8 mouse cellular contexts compared by ENCODE assay signal in the genomic region with DNA sequence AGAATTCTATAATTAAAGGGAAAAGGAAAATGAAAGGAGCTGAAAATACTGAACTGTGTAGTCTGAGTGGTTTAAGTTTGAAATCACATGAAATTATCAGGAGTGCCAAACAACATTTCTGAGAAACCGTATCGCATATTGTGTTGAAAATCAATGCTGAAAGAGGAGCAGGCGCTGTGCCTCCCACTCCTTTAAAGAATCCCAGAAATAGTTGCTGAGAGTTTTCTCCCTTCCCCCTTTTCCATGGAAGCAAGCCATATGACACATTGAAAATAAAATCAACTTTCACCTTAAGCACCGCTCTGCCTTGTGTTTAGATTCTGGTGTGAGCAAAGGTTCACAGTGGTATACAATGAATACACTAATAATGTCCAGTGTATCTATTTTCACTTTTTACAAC. TPM values are rescaled to one million over a fixed set of nuclear protein-coding genes. Genes with fewer than 3 reads are reported as not detected.
DNase-seq lines count a peak whose midpoint lies in the region; ATAC-seq and TF ChIP-seq lines count a peak whose summit lies in the region.

No protein-coding gene starts in this region.

- no peak for ATAC-seq in inflammation-experienced regulatory T-cells, adult 6 months

- H3K27ac ChIP-seq in midbrain, embryonic 10.5 days (replicated peaks) = peak overlapping the region; percentile 96

- peak overlapping the region; percentile 79 for H3K4me3 ChIP-seq in midbrain, embryonic 10.5 days

- DNase-seq in heart, adult 8-10 months (ENCODE audit: low spot score) = peak; percentile 13
- no peak for DNase-seq in heart, adult 11 months
- peak; percentile 29 for DNase-seq in brain, embryonic 14.5 days (ENCODE audit: low read depth)
- DNase-seq in heart, postnatal 10 days = peak; percentile 14 to 31
- no peak for DNase-seq in midbrain, embryonic 10.5 days (ENCODE audit: low spot score)
- DNase-seq in spleen, adult 12 weeks (ENCODE audit: low spot score) = no peak
- DNase-seq in kidney, postnatal 36 days = no peak

- H3K9me3 ChIP-seq in midbrain, embryonic 10.5 days (replicated peaks) = no peaks in the 10 kb centered on the region

- intact Hi-C loops in heart, postnatal 10 days (cut with DNase I) = loop anchor here (5.0 kb wide), 1 partner anchor 446 kb away; no protein-coding TSS in a partner anchor

- TF ChIP-seq POLR2A in brain, embryonic 14.5 days (IDR thresholded peaks at IDR 0.05; ENCODE audit: borderline replicate concordance, extremely low read depth, insufficient read depth, insufficient read length, poor library complexity, severe bottlenecking) = no peak

- no peaks in the 10 kb centered on the region for H3K36me3 ChIP-seq in midbrain, embryonic 10.5 days

- H3K4me1 ChIP-seq in midbrain, embryonic 10.5 days = peaks cover 25% of the 10 kb centered on the region

- H3K27me3 ChIP-seq in midbrain, embryonic 10.5 days (ENCODE audit: low read depth, poor library complexity, severe bottlenecking) = no peaks in the 10 kb centered on the region

- 20% methylated on average over 4 of the region's 4 CpGs for WGBS in midbrain, embryonic 10.5 days

- TF ChIP-seq CTCF in brain, embryonic 14.5 days (IDR thresholded peaks at IDR 0.05; ENCODE audit: borderline replicate concordance, extremely low read depth, insufficient read depth, insufficient read length) = no peak

RNA-seq across cellular contexts. Expression of gene Ikzf2, which starts 1.1 kb away (rescaled TPM):
- 1 to 10 TPM; 5.8 to 8.6 (median 7.7) TPM for total RNA-seq in heart, adult 8-10 months (2022)
- polyA plus RNA-seq in brain, embryonic 14.5 days (2012; rRNA removed) = 2.3 and 3.3 TPM in 2 replicates
- 1 to 10 TPM; 2.8 to 5.4 TPM for total RNA-seq in heart, postnatal 10 days (2021)
- 6.1 and 6.5 TPM in 2 replicates for polyA plus RNA-seq in midbrain, embryonic 10.5 days (2016; fragmentation: Nextera tagmentation; extraction: Ambion mirVana)
- polyA plus RNA-seq in inflammation-experienced regulatory T-cells, adult 6 months (2017; shearing (Covaris generic)) = 100 to 1,000 TPM; 466 to 742 (median 572) TPM

Comparison
In these comparisons a context has a peak if more than half of its experiments do, and no peak if none do; other contexts are left out.
1. DNase-seq: peak in heart, adult 8-10 months (single experiment), brain, embryonic 14.5 days (single experiment) and heart, postnatal 10 days (2 of 2); none in heart, adult 11 months (single experiment), midbrain, embryonic 10.5 days (single experiment), spleen, adult 12 weeks (single experiment) and kidney, postnatal 36 days (0 of 2).
2. RNA of gene Ikzf2, which starts 1.1 kb away (polyA plus RNA-seq): 466 to 742 TPM in inflammation-experienced regulatory T-cells, adult 6 months; 6.1 to 6.5 TPM in midbrain, embryonic 10.5 days and 2.3 to 3.3 TPM in brain, embryonic 14.5 days; every median in the first group is over 10 times any median in the second.